Mouse (Mus musculus) adrenal gland (tissue): ENCODE data around the gene Dlg2.

Experiments
- intact Hi-C: fragments of 180-260 bp; cut with DNase I; formaldehyde crosslinking; loops from one replicate; pipeline ENCODE4 v1.15.1; 2025

Gene Dlg2

DNA sequence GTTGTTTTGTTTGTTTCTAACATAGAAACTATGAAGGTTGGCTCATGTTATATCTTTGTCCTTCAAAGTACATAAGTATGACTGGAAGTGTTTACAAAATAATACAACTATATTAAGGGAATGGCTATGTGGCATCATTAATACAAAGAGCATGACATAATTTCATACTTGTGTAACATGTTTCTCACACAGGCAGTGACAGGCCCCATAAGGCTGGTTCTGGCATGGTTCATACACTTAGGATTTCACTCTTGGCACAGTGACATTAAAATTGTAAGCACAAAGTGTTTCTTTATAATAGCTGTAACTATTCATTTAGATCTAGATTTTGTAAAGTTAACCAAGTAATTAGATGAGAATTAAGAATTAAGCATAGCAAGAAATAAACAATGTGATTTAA, 1678.1 kb downstream of the Dlg2 start:
- intact Hi-C loops: no loop called here

DNA sequence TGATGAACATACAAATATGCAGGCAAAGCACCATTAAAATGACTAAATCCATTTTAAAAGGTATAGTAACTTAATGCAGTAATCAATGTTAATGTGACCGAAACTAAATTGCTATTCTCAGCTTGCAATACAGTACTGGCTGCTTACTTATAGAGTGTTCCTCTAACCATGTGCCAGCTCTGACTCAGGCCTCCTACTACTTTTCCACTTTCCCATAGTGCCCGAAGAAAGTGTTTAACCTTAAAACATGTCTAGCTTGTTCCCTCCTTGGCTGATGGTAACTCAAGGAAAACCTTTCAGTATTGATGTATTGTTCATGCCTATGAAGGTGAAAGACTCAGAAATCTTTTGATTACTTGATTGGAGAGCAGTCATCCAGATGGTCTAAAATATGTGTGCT, 1686.7 kb downstream of the Dlg2 start:
- intact Hi-C loops: no loop called here

DNA sequence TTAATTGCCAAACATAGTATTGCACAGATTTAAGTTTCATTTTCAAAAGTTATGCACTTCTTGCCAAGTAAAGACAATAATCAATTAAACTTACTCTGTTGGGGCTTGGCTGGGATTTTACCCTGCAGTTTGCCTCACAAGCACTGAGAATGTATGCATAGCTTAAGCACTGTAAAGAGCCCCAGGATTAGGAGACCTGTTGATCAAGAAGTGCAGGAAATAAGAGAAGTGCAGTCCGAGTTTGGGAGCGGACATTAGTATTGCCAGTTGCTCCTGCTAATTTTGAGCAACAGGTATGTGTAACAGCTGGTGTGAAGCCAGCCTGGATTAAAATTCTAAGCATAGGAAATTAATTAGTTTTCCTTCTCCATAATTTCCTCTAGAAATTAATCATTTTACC, 1687.8 kb downstream of the Dlg2 start:
- intact Hi-C loops: no loop called here

DNA sequence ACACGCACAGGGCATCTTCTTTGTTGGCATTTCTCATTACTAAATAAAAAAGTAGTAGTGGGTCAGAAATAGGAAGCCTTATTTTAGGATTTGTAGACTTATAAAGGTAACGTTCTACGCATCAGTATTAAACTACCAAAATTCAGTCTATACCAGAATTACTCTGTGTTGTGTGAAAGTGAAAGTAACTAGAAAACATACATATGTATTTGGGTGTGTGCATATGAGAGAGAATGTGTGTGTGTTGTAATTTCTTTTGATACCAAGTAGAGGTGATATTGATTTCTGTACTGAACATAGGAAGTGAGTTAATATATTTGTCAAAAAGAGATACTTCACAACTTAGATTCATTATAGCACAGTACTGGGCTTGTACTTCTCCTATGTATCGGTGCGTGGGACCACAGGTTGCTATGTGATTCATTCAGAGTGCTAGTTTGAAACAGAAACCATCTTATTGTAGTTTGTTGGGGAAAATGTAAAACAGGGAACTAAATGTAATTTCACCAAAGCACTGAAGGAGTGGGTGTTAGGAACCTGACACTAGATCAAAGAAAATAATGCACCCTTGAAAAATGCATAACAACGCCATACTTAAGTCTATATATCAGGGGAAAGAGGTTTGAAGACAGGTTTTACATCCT, 1688.5 kb downstream of the Dlg2 start:
- intact Hi-C loops: no loop called here

DNA sequence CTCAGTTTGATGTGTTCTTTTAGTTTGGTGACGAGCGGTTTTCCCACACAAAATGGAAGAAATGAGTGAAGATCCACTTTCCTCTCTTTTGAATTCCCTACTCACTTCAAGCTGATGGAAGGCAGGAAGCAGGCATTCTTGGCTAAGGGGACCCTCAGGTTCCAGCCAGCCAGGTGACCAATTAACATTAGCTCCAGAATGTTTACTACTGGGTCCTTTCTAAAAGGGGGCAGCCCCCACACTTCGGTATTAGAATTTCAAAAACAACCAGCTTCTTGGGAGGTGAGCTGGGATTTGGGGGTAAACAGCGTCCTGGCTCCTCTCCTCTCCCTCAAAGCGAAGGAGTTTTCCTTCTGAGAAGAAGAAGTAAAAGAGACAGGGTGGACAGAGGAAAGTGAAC, 1703.6 kb downstream of the Dlg2 start:
- intact Hi-C loops: no loop called here

DNA sequence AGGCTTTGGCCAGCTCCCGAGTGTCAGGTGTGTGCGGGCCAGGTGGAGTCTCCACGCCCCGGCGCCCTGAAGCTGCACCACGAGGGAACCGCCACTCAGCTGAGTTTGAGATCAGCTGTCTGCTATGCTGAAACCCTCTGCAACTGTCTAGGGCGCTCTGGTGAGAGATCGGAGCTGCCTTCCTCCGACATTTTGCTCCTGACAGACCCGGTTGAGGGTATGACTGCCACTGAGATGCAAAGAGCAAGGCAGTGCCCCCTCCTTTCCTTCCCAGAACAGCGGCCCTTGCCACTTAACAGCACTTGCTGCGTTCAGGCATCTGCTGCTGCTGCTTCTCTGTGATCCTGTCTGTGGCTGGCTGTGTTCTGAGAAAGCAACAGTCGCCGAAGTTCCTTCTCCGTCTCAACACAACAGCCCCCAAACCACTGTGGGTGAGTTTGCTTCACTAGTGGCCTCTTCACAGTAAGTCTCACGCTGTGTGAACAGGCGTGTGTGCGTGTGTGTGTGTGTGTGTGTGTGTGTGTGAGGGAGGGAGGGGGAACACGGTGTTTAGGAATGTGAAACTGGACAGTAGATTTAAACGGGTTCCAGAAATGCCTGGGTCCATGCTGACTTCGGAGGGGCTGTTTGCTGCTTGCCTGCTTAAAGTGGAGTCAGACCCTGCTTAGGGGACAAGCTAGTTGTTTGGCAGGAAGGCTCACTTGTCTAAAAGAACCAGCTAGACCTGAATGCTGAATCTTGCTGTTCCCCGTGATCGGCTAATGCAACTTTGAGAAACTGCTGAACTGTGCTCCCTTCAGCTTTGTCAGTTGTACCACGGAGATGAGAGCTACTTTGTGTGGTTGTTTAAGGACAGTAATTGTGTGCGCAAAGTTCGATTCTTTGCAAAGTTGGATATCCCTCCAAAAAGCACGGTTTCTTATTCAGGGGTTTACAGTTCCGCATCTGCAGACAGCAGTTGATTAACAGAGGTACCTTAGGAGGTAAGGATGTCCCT, 1704.4 kb downstream of the Dlg2 start:
- intact Hi-C loops: no loop called here

DNA sequence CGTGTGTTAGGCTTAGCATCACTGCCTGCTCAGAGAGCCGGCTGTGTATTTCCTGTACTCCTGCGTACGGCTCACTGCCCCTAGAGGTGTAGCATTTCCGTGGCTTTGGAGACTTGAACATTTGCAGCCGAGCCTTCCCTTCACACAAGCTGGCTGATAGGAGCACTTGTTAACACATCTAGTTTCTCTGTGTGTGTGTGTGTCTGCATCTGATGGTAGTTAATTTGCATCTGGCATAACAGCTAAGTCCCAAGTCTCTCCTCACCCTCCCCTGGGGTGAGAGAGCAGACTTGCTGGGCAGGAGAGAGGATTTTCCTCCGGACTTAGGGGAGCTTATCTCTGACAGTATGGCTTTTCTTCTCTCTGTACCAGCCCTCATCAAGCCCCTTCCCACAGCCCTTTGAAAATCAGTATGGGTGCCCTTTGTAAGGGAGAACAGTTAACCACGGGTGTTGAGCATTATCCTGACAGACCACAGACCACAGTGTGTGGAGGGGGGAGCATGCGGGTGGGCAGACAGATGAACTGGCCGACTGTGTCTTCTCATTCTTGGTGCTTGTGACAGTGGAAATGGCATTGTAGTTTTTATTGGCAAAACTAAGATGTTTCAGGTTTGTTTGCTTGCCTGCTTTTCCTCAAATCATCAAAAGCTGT, 1705.6 kb downstream of the Dlg2 start:
- intact Hi-C loops: no loop called here

DNA sequence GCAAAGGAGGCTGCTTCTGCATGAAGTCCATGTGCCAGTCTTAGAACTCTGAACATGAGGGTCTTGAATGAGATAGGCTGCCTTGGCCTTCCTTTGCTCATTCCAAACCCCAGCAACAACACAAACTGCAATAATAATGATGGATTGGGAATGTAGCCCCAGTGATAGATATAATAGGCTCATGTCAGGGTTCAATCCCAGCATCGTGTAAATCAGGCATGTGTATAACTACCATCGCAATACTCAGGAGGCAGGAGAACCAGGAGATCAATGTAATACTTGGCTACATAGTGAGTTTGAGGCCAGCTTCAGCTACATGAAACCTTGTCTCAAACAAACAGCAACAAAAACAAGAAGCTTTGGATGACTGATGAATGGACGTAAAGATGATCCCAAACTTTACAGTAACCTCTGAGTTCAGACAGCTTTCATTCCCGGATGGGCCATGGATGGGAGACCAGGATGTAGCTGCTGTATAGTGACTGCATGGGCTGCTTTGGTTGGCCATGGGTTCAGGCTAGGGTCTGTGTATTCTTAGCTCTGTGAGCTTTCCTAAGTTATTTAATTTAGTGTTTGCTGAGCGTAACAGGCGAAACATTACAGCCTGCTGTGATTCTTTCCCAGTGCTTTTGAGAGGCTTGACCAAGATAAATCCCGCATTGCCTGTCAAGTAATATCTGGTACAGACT, 1708.0 kb downstream of the Dlg2 start:
- intact Hi-C loops: no loop called here

DNA sequence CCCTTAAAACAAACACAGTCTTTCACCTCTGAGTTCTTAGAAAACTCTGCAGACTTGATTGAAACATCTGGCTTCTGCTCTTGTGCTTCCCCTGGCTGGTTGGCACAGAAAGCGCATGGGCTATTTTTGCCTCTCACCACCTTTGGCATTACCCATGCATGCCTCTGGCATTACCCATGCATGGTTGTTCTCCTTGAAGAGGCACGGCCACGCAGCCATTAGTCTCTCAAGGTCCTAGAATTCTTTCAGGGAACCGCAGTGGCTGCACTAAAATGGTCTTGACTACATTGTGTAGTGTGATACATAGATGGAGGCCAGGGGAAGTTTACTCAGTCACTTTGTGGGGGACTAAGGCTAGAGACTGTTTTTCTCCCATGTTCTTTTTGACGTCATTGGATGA, 1709.9 kb downstream of the Dlg2 start:
- intact Hi-C loops: no loop called here

DNA sequence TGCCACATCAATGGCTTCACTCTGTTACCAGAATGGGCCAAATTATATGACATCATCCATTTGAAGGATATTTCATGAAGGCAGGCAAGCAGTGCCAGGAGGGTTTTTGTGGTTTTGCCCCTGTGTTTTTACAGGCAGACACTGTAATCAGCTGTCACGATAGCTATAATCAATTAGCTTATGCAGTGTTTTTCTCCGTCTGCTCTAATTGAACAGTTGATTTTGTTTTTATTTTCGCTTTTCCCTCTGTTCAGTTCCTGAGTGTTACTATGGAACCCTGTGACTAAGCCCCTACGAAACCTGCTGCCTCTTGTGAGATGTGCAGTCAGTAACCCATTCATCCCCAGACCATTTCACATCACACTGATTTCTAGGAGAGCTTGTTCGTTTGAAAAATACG, 1712.7 kb downstream of the Dlg2 start:
- intact Hi-C loops: no loop called here

DNA sequence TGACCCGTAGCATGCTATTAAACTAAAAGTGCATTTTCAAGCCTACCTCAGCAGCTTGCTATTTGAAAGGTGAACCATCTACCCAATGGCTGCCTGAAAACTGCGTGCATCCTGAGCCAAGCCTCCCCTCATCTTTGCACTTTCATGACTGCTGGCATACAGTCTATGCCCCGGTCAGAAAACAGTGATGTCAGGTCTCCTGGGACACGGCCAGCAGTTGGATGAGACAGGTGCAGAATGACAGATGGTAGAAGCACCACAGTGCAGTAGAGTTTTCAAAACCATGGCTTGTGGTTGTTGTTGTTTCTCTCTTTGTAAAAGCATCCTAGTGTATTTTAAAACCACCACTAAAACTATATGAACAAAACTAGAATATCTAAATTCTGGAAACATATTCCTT, 1719.5 kb downstream of the Dlg2 start:
- intact Hi-C loops: no loop called here

DNA sequence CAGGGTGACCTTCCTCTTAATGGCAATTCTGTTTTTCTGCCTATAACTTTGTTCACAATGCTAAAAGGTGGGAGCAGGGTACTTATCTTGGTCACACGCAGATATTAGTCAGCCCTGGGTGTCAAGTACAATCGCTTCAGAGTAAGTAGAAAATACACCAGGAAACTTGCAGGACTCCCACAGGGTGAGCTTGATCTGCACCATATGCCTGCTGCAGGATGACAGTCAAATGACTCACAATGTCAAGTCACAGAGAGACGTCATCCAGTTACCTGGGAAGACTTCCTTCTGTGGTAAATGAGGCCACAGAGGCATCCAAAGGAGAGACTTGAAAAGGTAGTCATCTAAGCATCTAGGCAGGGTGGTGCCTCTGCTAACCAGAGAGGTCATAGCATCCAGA, 1721.1 kb downstream of the Dlg2 start:
- intact Hi-C loops: no loop called here

DNA sequence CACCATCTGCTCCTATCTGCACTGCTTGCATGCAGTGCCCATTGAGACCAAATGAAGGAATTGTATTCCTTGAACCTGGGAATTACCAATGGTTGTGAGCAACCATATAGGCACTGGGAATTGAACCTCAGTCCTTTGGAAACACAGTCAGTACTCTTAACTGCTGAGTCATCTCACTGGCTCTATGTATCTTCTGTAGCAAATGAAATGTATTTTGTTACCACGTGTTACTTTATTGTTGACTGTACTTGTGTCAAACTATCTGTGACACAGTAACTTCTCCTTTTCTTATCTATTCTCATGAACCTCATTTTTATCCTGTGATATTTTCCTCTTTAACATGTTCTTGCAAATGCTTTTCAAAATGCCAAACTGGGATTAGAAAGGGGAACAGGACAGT, 1722.7 kb downstream of the Dlg2 start:
- intact Hi-C loops: no loop called here

DNA sequence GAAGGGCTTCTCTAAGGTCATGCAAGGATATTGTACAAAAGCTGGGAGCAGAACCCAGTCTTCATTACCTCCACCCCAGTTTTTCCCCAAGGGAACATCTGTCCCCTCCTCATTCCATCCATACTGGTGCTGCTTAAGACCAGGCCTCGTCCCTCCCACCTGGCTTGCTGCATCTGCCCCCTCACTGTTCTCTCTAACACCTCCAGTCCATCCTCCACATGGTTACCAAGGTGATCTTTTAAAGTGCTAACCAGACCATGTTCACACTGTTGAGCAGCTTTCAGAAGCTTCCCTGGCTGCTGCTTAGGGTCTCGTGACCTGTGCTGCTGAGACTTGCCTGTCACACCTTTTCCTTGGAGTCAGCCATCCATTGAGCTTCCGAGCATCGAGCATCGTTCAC, 1734.2 kb downstream of the Dlg2 start:
- intact Hi-C loops: no loop called here

DNA sequence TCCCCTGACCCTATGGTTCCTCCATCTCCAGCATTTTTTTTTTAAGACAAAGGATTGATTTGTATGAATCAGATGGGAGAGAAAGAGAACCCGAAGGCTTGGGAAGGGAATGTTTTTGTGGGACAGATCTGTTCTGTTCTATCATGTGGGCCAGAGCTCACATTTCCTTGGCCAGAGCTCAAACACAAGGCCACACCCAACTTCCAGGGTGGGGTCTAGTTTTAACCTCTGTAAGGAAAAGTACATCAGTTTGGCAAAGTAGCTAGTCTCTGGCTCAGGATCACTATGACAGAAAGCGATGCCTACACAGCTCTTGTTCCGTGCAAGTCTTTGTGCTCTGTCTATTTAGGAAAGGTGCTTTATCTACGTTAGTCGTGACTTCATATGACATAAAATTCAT, 1737.3 kb downstream of the Dlg2 start:
- intact Hi-C loops: no loop called here

DNA sequence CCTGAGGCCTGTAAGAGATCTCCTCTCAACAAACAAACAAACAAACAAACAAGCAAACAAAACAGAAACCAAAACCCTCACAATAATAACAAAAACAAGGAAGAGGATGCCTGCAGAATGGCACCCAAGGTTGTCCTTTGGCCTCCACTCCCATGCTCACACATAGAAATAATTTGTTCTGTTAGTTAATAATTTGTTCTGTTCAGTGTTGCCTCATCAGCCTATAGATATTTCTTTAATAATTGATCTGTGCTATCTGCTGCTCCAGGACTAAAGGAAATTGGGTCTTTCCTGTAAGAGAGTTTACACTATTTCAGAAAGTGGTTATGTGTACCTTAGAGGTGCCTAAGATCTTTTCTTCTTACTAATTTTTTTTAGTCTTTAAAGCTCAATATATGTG, 1741.7 kb downstream of the Dlg2 start:
- intact Hi-C loops: no loop called here

DNA sequence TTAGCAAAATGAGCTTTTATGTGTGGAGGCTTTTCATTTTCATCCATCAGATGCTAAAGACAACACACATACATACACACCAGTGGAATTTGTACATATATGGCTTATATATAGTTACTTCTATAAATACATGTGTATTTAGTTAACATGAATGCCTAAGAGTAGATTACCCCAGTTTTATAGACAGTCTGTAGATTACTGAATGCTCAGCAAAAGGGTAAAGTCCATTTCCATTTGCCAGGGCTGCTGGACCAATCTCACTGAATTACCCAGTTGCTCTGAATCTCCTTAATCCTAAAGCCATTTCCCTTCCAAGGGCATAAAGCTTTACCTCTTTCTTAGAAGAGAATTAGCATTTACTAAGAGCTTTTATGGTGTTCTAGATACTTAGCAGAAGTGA, 1744.1 kb downstream of the Dlg2 start:
- intact Hi-C loops: no loop called here

DNA sequence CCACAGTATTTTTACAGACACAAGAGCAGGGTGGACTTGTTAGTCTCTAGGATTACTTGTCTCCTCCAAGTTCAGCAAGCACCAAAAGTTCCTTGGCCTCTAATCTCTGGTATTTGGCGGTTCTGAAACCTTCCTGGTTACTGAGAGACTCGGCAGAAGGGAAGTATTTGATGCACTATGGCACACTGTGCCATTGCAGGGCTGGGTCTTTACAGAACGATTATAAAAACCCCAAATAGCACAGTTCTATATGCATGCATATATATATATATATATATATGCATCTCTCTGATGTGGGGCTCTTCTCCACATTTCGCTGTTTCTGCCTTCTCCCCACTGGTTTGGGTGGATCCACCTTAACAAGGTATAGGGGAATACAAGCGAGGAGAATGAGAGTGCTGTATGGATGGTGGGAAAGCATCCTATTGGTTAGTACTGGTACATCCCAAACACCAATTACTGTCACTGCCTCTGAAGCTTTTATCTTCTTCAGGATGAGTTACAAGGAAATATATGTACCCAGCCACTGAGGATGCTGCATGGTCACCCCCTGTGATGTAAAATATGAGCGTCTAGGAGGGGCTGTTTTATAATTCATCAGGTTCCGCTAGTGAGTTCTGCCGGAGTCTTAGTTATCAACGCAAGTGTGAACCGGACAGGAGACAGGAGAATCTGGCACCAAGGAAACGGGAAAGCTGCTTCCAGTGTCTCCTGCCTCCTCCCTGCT, 1758.2 kb downstream of the Dlg2 start:
- intact Hi-C loops: no loop called here

DNA sequence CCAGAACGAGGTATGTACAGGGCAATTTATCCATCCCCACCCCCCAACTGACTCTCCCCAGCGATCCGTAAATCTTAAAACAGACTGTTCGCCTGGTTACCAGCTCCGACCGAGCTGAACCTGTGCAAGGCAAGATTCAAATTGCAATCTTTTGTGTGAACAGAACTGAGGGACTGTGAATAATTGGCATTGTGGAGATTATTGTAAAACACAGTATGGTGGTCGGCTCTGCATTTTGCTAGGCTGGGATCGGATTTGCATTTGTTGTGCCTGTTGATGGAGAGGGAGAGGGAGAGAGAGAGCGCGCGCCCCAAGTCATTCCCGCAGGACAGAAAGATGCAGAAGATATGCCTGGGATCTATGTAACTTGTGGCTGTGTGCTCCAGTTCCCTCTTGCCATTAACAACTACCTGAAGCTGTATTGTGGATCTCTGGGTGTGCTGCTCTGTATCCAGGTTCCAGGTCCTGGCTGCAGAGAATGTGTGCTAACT, 1759.1 kb downstream of the Dlg2 start:
- intact Hi-C loops: no loop called here

DNA sequence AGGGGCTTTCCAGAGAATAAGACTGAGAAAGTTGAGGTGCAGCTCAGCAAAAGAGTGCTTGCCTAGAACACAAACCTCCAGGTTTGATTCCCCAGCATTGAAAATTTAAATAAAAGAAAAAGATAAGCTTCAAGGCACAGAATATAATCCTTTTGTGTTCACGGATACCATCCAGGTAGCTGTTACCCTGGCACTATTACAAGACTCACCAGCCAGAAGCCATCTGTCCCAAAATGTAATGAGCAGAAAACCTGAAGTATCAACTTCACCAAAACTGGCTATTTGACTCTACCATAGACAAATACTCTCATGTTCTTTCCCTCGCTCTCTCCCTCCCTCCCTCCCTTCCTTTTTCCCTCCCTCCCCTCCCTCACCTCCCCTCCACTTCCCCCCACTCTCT, 1764.4 kb downstream of the Dlg2 start:
- intact Hi-C loops: no loop called here

DNA sequence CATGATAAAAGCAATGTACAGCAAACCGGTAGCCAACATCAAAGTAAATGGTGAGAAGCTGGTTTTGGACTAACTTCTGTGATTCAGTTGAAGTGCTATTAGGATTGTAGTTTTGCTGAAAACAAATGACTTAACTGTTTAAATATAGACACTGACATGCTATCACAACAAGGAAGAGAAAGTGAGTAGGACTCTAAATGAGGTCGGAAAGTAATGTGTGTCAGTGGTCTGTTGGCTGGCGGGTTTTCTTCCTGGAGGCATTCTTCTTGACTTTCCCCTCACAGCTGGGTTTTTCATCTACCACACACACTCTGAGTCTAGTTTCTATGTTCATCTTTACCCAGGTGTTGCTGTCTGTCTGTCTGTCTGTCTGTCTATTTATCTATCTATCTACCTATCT, 1771.1 kb downstream of the Dlg2 start:
- intact Hi-C loops: no loop called here
